Mouse (Mus musculus) limb, embryonic 12.5 days (tissue): ENCODE data around the gene Gm5129. TPM values are rescaled to one million over a fixed set of nuclear protein-coding genes. Genes with fewer than 3 reads are reported as not detected.

Experiments
- polyA plus RNA-seq: library from polyadenylated mRNA; unstranded; fragments of >200 nt; fragmentation: Nextera tagmentation; extraction: Ambion mirVana; gene quantifications from 2 replicates; pipeline ENCODE4 v1.2.1, GENCODE M21; 2016

Gm5129 gene
- polyA plus RNA-seq, 1 experiment from 2014 or later: not detected

Other genes with a start within 250 kb of the Gm5129 start
- gene Ube3c, start 166.7 kb downstream of the Gm5129 start, polyA plus RNA-seq: 38.3 and 41.0 TPM in 2 replicates
- 173 and 176 TPM in 2 replicates for gene Dnajb6, start 248 bp downstream of the Gm5129 start, polyA plus RNA-seq